Mouse (Mus musculus) left cerebral cortex, postnatal 10 days (tissue): ENCODE measurements around the gene Olfr459. TPM values are rescaled to one million over a fixed set of nuclear protein-coding genes. Genes with fewer than 3 reads are reported as not detected.

Experiments used
- total RNA-seq, 2 experiments: library from RNA; stranded (reverse); gene quantifications; 2 replicates each; pipeline ENCODE4 v1.2.3; 2021

Gene Olfr459
- total RNA-seq, 2 experiments from 2014 or later = not detected

Other genes with a start within 250 kb of the Olfr459 start
- gene Ephb6, start 169.7 kb downstream of the Olfr459 start, total RNA-seq = 100 to 1,000 TPM; 131 to 163 TPM
- 1 to 10 TPM; 1.7 to 2.1 TPM for gene Trpv6, start 138.8 kb downstream of the Olfr459 start, total RNA-seq
- gene Trpv5, start 94.4 kb downstream of the Olfr459 start, total RNA-seq = not detected
- not detected for gene Llcfc1, start 90.7 kb downstream of the Olfr459 start, total RNA-seq
- gene Kel, start 70.8 kb downstream of the Olfr459 start, total RNA-seq = not detected
- not detected for gene Pip, start 72.4 kb upstream of the Olfr459 start, total RNA-seq
- not detected for gene Sval2, start 77.8 kb upstream of the Olfr459 start, total RNA-seq
- gene Sval1, start 176.5 kb upstream of the Olfr459 start, total RNA-seq = not detected
- not detected for gene Sval3, start 193.0 kb upstream of the Olfr459 start, total RNA-seq